Mouse (Mus musculus) megakaryocyte, embryonic 14.5 days (primary cell): ENCODE results near the gene Rasa3.

Experiments used
- FLI1 ChIP-seq: IDR thresholded peaks from 2 replicates; pipeline ENCODE4 v1.6.1; 2012; ENCODE audit warnings: low read length, inconsistent platforms, mixed read lengths
- GATA1 ChIP-seq: IDR thresholded peaks from 3 replicates; pipeline ENCODE4 v1.6.1; 2012; ENCODE audit warnings: mixed read lengths, low read length, inconsistent platforms, borderline replicate concordance

DNA sequence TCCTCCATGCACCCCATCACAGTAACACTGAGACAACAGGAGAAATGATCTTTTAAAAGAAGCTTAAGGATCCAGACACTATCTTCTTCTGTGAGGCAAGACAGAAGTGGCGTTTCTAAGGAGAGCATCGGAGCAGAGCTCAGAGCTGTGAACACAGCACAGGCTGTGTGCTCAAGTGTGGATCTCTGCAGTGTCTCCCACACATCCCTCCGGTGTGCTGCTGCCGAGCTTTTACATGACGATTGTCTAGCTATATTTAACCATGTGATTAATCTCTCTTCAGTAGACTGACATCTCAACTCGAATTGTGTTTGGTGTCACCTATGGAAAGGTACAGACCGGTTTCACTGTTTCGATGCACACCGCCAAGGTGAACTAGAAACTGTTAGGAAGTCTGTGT is 157.9 kb downstream of the Rasa3 start:
- TF ChIP-seq GATA1 (no peak), FLI1 (no peak)
